Mouse (Mus musculus): ENCODE results near the gene Foxf1. TPM values are rescaled to one million over a fixed set of nuclear protein-coding genes. Genes with fewer than 3 reads are reported as not detected.

Gene Foxf1
- total and polyA plus RNA-seq, 3 experiments, result not detected

DNA sequence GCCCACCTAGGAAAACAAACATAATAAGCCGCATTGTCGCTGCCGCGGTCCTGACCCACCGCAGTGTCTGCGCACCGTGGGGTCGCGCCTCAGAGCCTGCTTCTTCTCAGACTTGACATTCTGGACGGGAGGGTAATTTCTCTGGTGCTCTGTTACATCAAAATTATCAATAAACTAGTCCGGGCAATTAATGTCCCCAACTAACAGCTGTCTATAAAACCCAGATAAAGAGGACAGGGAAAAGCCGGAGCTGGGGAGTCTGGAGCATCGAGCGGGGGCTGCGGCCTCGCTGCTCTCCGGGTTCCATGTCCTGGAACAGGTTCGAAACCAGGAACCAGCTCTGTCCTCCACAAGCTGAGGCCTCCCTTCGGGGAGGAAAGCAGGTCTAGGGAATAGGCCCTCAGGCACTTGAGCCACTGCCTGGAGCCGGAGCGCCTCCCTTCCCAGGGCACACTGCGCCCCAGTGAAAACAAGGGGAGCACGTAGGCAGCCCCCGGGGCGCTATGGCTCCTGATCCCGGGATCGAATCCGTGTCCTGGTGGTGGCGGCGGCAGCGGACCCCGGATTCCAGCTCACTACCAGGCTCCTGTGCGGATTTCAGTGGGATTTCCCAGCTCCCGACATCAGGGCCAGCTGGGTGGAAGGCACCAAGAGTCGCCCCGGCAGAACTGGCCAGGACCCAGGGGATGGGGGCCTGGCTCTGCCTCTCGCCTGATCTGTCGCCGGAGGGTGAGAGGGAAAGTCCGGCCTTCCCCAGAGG is 4.9 kb downstream of the Foxf1 start:
- Histone ChIP-seq H3K27ac (ENCODE audit: insufficient read depth, low read depth) (no peak overlapping the region), H3K4me3 (replicated peaks in 1 of 3; ENCODE audit: low read depth in 2 of 3, low read length in 2 of 3, poor library complexity in 1 of 3) (no peak overlapping the region), H3K4me2 (ENCODE audit: insufficient read depth, low read depth, poor library complexity, severe bottlenecking) (no peak overlapping the region), H3K36me3 (replicated peaks in 1 of 2; ENCODE audit: control insufficient read depth in 1 of 2, insufficient read depth in 1 of 2, low read length in 1 of 2) (no peaks in the 10 kb centered on the region), H3K27me3 (replicated peaks) (peaks cover 66% of the 10 kb centered on the region), H3K79me2 (replicated peaks; ENCODE audit: control insufficient read depth, extremely low read depth, insufficient read depth, poor library complexity, severe bottlenecking) (no peaks in the 10 kb centered on the region), H3K9me3 (replicated peaks; ENCODE audit: low read length) (peaks cover 9% of the 10 kb centered on the region), H3K9ac (ENCODE audit: insufficient read depth, low read depth) (no peak overlapping the region), H3K4me1 (ENCODE audit: control insufficient read depth in 1 of 2, insufficient read depth in 2 of 2) (no peaks in the 10 kb centered on the region)
- in situ Hi-C loops (cut with MboI; ENCODE audit: low pct_ligation_motif_present, low pct_unique_long_range_greater_than_20kb, low sequenced_read_pairs) (no loop called here), dilution Hi-C loops (cut with MboI; ENCODE audit: extremely low pct_ligation_motif_present, extremely low pct_unique_long_range_greater_than_20kb, low sequenced_read_pairs) (no loop called here)
- DNase-seq (ENCODE audit: extremely low read depth), result no peak
- TF ChIP-seq BHLHE40 (IDR thresholded peaks at IDR 0.05; ENCODE audit: low read depth, low read length) (no peak), NELFE (IDR thresholded peaks at IDR 0.05; ENCODE audit: low read depth, low read length) (no peak), MEF2A (IDR thresholded peaks at IDR 0.05; ENCODE audit: borderline replicate concordance, low read depth, low read length) (no peak), SMC3 (IDR thresholded peaks at IDR 0.05; ENCODE audit: low read depth, low read length) (no peak)

DNA sequence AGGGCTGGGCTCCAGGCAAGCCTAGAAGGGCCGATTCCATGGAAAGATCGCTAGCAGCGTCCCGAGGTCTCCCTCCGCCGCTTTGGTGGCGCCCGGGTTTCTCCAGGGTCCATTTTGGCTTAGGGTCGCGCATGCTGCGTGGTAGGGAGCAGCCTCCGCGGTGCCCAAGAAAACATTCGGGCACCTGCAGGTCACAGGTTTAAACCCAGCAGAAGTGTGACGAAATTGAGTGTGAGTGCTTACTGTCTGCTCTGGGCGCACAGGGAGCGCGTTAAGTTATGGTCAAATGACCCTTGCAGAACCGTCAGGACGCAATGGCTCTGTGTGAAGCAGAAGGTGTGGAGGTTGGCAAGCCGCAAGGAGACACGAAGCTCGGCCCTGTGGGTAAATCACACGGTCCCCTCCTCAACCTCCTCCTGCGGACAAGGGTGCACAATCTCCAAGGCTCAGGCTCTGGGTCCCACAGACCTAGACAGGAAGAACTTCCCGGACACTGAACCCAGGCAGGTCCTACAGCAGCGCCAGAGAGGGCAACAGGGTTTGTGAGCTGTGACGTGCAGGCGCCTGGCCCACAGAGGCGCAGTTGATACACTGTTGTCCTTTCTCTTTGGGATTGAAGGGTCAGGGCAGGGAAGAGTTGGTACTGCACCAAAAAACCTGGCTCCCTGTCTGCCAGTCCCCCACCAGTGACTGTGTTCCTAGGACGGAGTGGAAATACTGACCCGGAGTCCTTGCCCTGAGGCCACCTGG is 5.6 kb downstream of the Foxf1 start:
- Histone ChIP-seq H3K9ac (ENCODE audit: insufficient read depth, low read depth) (no peak overlapping the region), H3K9me3 (replicated peaks; ENCODE audit: low read length) (peaks cover 4% of the 10 kb centered on the region), H3K79me2 (replicated peaks; ENCODE audit: control insufficient read depth, extremely low read depth, insufficient read depth, poor library complexity, severe bottlenecking) (no peaks in the 10 kb centered on the region), H3K27ac (ENCODE audit: insufficient read depth, low read depth) (no peak overlapping the region), H3K4me2 (ENCODE audit: insufficient read depth, low read depth, poor library complexity, severe bottlenecking) (no peak overlapping the region), H3K4me3 (replicated peaks in 1 of 3; ENCODE audit: low read depth in 2 of 3, low read length in 2 of 3, poor library complexity in 1 of 3) (no peak overlapping the region), H3K36me3 (replicated peaks in 1 of 2; ENCODE audit: control insufficient read depth in 1 of 2, insufficient read depth in 1 of 2, low read length in 1 of 2) (no peaks in the 10 kb centered on the region), H3K4me1 (ENCODE audit: control insufficient read depth in 1 of 2, insufficient read depth in 2 of 2) (no peaks in the 10 kb centered on the region), H3K27me3 (replicated peaks) (peaks cover 66% of the 10 kb centered on the region)
- dilution Hi-C loops (cut with MboI; ENCODE audit: extremely low pct_ligation_motif_present, extremely low pct_unique_long_range_greater_than_20kb, low sequenced_read_pairs), result no loop called here
- in situ Hi-C loops (cut with MboI; ENCODE audit: low pct_ligation_motif_present, low pct_unique_long_range_greater_than_20kb, low sequenced_read_pairs), result loop anchor here (5.0 kb wide), 2 partner anchors 263 to 413 kb away; no protein-coding TSS in a partner anchor
- TF ChIP-seq RAD21 (IDR thresholded peaks at IDR 0.05; ENCODE audit: low read depth, low read length) (no peak), SIN3A (IDR thresholded peaks at IDR 0.05; ENCODE audit: low read length) (no peak), MAZ (IDR thresholded peaks at IDR 0.05; ENCODE audit: low read depth, low read length) (no peak), JUND (conservative IDR thresholded peaks at IDR 0.05; ENCODE audit: low read depth, low read length) (no peak), HCFC1 (IDR thresholded peaks at IDR 0.05; ENCODE audit: low read depth, low read length) (no peak), MAFK (IDR thresholded peaks at IDR 0.05; ENCODE audit: insufficient replicate concordance, low read length) (no peak), NELFE (IDR thresholded peaks at IDR 0.05; ENCODE audit: low read depth, low read length) (no peak), USF2 (conservative IDR thresholded peaks at IDR 0.05; ENCODE audit: low read depth, low read length) (no peak), SMC3 (IDR thresholded peaks at IDR 0.05; ENCODE audit: low read depth, low read length) (no peak), NRF1 (IDR thresholded peaks at IDR 0.05; ENCODE audit: low read depth, low read length) (no peak), IRF4 (IDR thresholded peaks at IDR 0.05; ENCODE audit: low read depth, low read length) (no peak), TCF12 (IDR thresholded peaks at IDR 0.05; ENCODE audit: low read depth, low read length) (no peak), EP300 (IDR thresholded peaks at IDR 0.05; ENCODE audit: low read length) (no peak)
- DNase-seq (ENCODE audit: extremely low read depth), result no peak

Data from CH12.LX (cell line).